ENCODE assay signal across 16 mouse cellular contexts in the genomic region with DNA sequence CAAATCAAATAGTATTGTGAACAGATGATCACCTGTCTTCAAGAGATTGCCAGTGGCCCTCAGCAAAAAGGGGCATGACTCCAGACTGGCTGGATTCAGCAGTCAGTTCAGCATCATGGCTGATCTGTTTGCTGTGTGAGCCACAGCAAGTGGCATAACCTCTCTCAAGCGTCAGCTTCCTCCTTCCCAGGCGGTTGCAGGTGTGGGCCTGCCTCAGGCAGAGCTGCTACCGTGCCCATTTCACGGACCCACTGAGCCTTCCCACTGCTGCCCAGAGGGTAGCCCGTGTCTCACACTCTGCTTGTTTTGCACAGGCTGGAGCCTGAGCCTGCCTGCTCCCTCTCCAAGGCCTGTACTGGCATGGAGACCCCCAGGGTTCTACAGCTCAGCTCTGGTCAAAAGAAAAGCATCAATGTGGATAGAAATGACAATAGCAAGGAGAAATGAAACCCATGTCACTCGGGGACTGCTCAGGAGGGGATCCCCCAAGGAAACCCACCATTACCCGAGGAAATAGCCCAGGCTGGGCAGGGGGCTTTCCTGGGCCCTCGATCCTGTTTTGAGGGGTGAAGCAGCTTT. TPM values are rescaled to one million over a fixed set of nuclear protein-coding genes. Genes with fewer than 3 reads are reported as not detected.
DNase-seq lines count a peak whose midpoint lies in the region; ATAC-seq and TF ChIP-seq lines count a peak whose summit lies in the region.
"Had no signal": no experiment of that assay in that cellular context is flagged by ENCODE, and none has a peak within 500 bp of the region (broad histone marks: within the 10 kb centered on the region; RNA-seq: fewer than 3 reads in every experiment).

No protein-coding gene starts in this region.

- no peak for TF ChIP-seq EP300 in stomach, postnatal 0 days (optimal IDR thresholded peaks at IDR 0.05)

- H3K4me1 ChIP-seq in forebrain, embryonic 10.5 days, result peaks cover 35% of the 10 kb centered on the region
- H3K4me1 ChIP-seq in forebrain, embryonic 15.5 days, result no peaks in the 10 kb centered on the region
- peaks cover 8% of the 10 kb centered on the region; the same call in 1 of the 2 replicates for H3K4me1 ChIP-seq in neural tube, embryonic 12.5 days
- 0 out of 2 replicates have a peak, but pooled peaks cover 3% of the 10 kb centered on the region for H3K4me1 ChIP-seq in stomach, postnatal 0 days (replicated peaks; ENCODE audit: control insufficient read depth, insufficient read depth)

- H3K4me3 ChIP-seq in forebrain, embryonic 10.5 days, result no peak overlapping the region
- no peak overlapping the region for H3K4me3 ChIP-seq in forebrain, embryonic 15.5 days
- H3K4me3 ChIP-seq in neural tube, embryonic 12.5 days, result no peak overlapping the region
- H3K4me3 ChIP-seq in stomach, postnatal 0 days (ENCODE audit: low read depth, low read length), result no peak overlapping the region
- H3K4me3 ChIP-seq: limb, embryonic 12.5 days; liver, embryonic 13.5 days had no signal

- H3K9ac ChIP-seq in forebrain, embryonic 15.5 days (replicated peaks), result no peak overlapping the region
- 0 out of 2 replicates have a peak overlapping the region, but pooled peaks have one; percentile 9 for H3K9ac ChIP-seq in neural tube, embryonic 12.5 days
- no peak overlapping the region for H3K9ac ChIP-seq in stomach, postnatal 0 days (ENCODE audit: low read length)
- H3K9ac ChIP-seq: hindbrain, embryonic 14.5 days; limb, embryonic 12.5 days; liver, embryonic 13.5 days; lung, embryonic 14.5 days had no signal

- H3K27me3 ChIP-seq in forebrain, embryonic 10.5 days (ENCODE audit: poor library complexity, severe bottlenecking), result no peaks in the 10 kb centered on the region
- H3K27me3 ChIP-seq in forebrain, embryonic 15.5 days, result no peaks in the 10 kb centered on the region
- H3K27me3 ChIP-seq in neural tube, embryonic 12.5 days (replicated peaks), result no peaks in the 10 kb centered on the region
- no peaks in the 10 kb centered on the region for H3K27me3 ChIP-seq in stomach, postnatal 0 days (ENCODE audit: control insufficient read depth, insufficient read depth, low read length)
- H3K27me3 ChIP-seq: limb, embryonic 12.5 days; liver, embryonic 13.5 days had no signal

- WGBS in forebrain, embryonic 10.5 days, result 77% methylated on average over 8 of the region's 8 CpGs
- 76% methylated on average over 8 of the region's 8 CpGs for WGBS in forebrain, embryonic 15.5 days
- whole genome bisulfite sequencing in neural tube, embryonic 12.5 days, result 77% methylated on average over 8 of the region's 8 CpGs
- 70% methylated on average over 8 of the region's 8 CpGs for WGBS in stomach, postnatal 0 days

- peak overlapping the region; percentile 59; the same call in 1 of the 2 replicates for H3K27ac ChIP-seq in forebrain, embryonic 10.5 days
- H3K27ac ChIP-seq in forebrain, embryonic 15.5 days (replicated peaks), result no peak overlapping the region
- no peak overlapping the region for H3K27ac ChIP-seq in neural tube, embryonic 12.5 days
- H3K27ac ChIP-seq in stomach, postnatal 0 days (replicated peaks), result no peak overlapping the region
- H3K27ac ChIP-seq: hindbrain, embryonic 14.5 days; liver, embryonic 13.5 days had no signal

- H3K4me2 ChIP-seq in forebrain, embryonic 15.5 days (replicated peaks), result no peak overlapping the region
- no peak overlapping the region for H3K4me2 ChIP-seq in neural tube, embryonic 12.5 days (replicated peaks)
- no peak overlapping the region for H3K4me2 ChIP-seq in stomach, postnatal 0 days (replicated peaks; ENCODE audit: low read depth)
- H3K4me2 ChIP-seq: hindbrain, embryonic 14.5 days; limb, embryonic 12.5 days; liver, embryonic 13.5 days; lung, embryonic 14.5 days had no signal

- H3K36me3 ChIP-seq in forebrain, embryonic 10.5 days (replicated peaks), result no peaks in the 10 kb centered on the region
- no peaks in the 10 kb centered on the region for H3K36me3 ChIP-seq in forebrain, embryonic 15.5 days
- H3K36me3 ChIP-seq in neural tube, embryonic 12.5 days, result no peaks in the 10 kb centered on the region
- H3K36me3 ChIP-seq in stomach, postnatal 0 days (ENCODE audit: control insufficient read depth, insufficient read depth, low read length), result no peaks in the 10 kb centered on the region
- H3K36me3 ChIP-seq: limb, embryonic 12.5 days; liver, embryonic 13.5 days had no signal

- H3K9me3 ChIP-seq in forebrain, embryonic 10.5 days, result no peaks in the 10 kb centered on the region
- H3K9me3 ChIP-seq in forebrain, embryonic 15.5 days, result no peaks in the 10 kb centered on the region
- no peaks in the 10 kb centered on the region for H3K9me3 ChIP-seq in neural tube, embryonic 12.5 days
- no peaks in the 10 kb centered on the region for H3K9me3 ChIP-seq in stomach, postnatal 0 days (ENCODE audit: control insufficient read depth, low read length)
- H3K9me3 ChIP-seq: liver, embryonic 13.5 days had no signal

- no peak for ATAC-seq in forebrain, embryonic 15.5 days (replicated peaks)
- ATAC-seq in neural tube, embryonic 12.5 days (ENCODE audit: low FRiP score, low read depth), result no peak
- 0 out of 2 replicates have a peak, but pooled peaks have one; percentile 20 for ATAC-seq in neutrophil, adult 5-6 weeks (ENCODE audit: extremely low read depth, insufficient number of reproducible peaks, low FRiP score, poor library complexity, severe bottlenecking)
- ATAC-seq in stomach, postnatal 0 days (ENCODE audit: low FRiP score, low TSS enrichment), result no peak

- DNase-seq in forebrain, embryonic 10.5 days (ENCODE audit: extremely low spot score, low spot score), result no peak
- DNase-seq in neural tube, embryonic 10.5 days (ENCODE audit: extremely low spot score, low spot score), result no peak
- peak; percentile 45 for DNase-seq in thymus, postnatal 25 days
- no peak for DNase-seq in cerebellum, adult 11-12 months
- DNase-seq in stomach, postnatal 0 days (ENCODE audit: low spot score), result no peak
- DNase-seq: cerebellum, postnatal 10 days; kidney, postnatal 4 days; liver, embryonic 13.5 days; lung, embryonic 14.5 days; lung, postnatal 36 days had no signal

- TF ChIP-seq CTCF in stomach, postnatal 0 days (IDR thresholded peaks at IDR 0.05; ENCODE audit: low read depth), result no peak

RNA-seq across cellular contexts. Expression of gene Snai1, which starts 13.4 kb away (rescaled TPM):
- polyA plus RNA-seq in forebrain, embryonic 10.5 days (2016; fragmentation: Nextera tagmentation; extraction: Ambion mirVana), result 40.4 and 46.9 TPM in 2 replicates
- polyA plus RNA-seq in forebrain, embryonic 15.5 days (2015; fragmentation: Nextera tagmentation; extraction: Ambion mirVana), result 2.1 and 2.7 TPM in 2 replicates
- 21.7 and 23.2 TPM in 2 replicates for polyA plus RNA-seq in neural tube, embryonic 12.5 days (2016; fragmentation: Nextera tagmentation; extraction: Ambion mirVana)
- 2.9 and 3.1 TPM in 2 replicates for total RNA-seq in neutrophil, adult 5-6 weeks (2017)
- polyA plus RNA-seq in stomach, postnatal 0 days (2015; fragmentation: Nextera tagmentation; extraction: Ambion mirVana), result 6.9 and 8.3 TPM in 2 replicates
- total RNA-seq: granulocyte monocyte progenitor cell, adult 5-6 weeks had no signal

RNA-seq across cellular contexts. Expression of gene Spata2, which starts 58.7 kb away (rescaled TPM):
- polyA plus RNA-seq in forebrain, embryonic 10.5 days (2016; fragmentation: Nextera tagmentation; extraction: Ambion mirVana), result 21.0 and 21.5 TPM in 2 replicates
- 32.1 and 32.6 TPM in 2 replicates for polyA plus RNA-seq in forebrain, embryonic 15.5 days (2015; fragmentation: Nextera tagmentation; extraction: Ambion mirVana)
- 24.2 and 25.7 TPM in 2 replicates for polyA plus RNA-seq in neural tube, embryonic 12.5 days (2016; fragmentation: Nextera tagmentation; extraction: Ambion mirVana)
- 9.5 and 9.7 TPM in 2 replicates for total RNA-seq in neutrophil, adult 5-6 weeks (2017)
- 9.4 and 11.3 TPM in 2 replicates for polyA plus RNA-seq in stomach, postnatal 0 days (2015; fragmentation: Nextera tagmentation; extraction: Ambion mirVana)

RNA-seq across cellular contexts. Expression of gene Rnf114, which starts 59.0 kb away (rescaled TPM):
- 136 and 137 TPM in 2 replicates for polyA plus RNA-seq in forebrain, embryonic 10.5 days (2016; fragmentation: Nextera tagmentation; extraction: Ambion mirVana)
- 132 TPM in 2 replicates for polyA plus RNA-seq in forebrain, embryonic 15.5 days (2015; fragmentation: Nextera tagmentation; extraction: Ambion mirVana)
- polyA plus RNA-seq in neural tube, embryonic 12.5 days (2016; fragmentation: Nextera tagmentation; extraction: Ambion mirVana), result 130 and 134 TPM in 2 replicates
- 86.2 and 103 TPM in 2 replicates for total RNA-seq in neutrophil, adult 5-6 weeks (2017)
- polyA plus RNA-seq in stomach, postnatal 0 days (2015; fragmentation: Nextera tagmentation; extraction: Ambion mirVana), result 44.6 and 47.6 TPM in 2 replicates
